Mouse (Mus musculus): ENCODE data around the gene Kcnj10. TPM values are rescaled to one million over a fixed set of nuclear protein-coding genes. Genes with fewer than 3 reads are reported as not detected.

Kcnj10 gene
- total RNA-seq, 1 experiment from 2014 or later = not detected

GRCm38 (mm10) chr1:172392643-172393170, 51.7 kb downstream of the Kcnj10 start:
- no peak for ATAC-seq (replicated peaks in 1 of 2; ENCODE audit: insufficient read depth in 1 of 2, low FRiP score in 2 of 2, low TSS enrichment in 1 of 2, low read depth in 1 of 2, poor library complexity in 2 of 2, severe bottlenecking in 2 of 2)

- ATAC-seq (replicated peaks in 1 of 2; ENCODE audit: insufficient read depth in 1 of 2, low FRiP score in 2 of 2, low TSS enrichment in 1 of 2, low read depth in 1 of 2, poor library complexity in 2 of 2, severe bottlenecking in 2 of 2) = no peak
Observed at GRCm38 (mm10) chr1:172393739-172394138, 52.7 kb downstream of the Kcnj10 start.

- ATAC-seq (replicated peaks in 1 of 2; ENCODE audit: insufficient read depth in 1 of 2, low FRiP score in 2 of 2, low TSS enrichment in 1 of 2, low read depth in 1 of 2, poor library complexity in 2 of 2, severe bottlenecking in 2 of 2) = no peak
Observed at GRCm38 (mm10) chr1:172396996-172397752, 56.2 kb downstream of the Kcnj10 start.

GRCm38 (mm10) chr1:172406077-172406706, 65.2 kb downstream of the Kcnj10 start:
- ATAC-seq (replicated peaks in 1 of 2; ENCODE audit: insufficient read depth in 1 of 2, low FRiP score in 2 of 2, low TSS enrichment in 1 of 2, low read depth in 1 of 2, poor library complexity in 2 of 2, severe bottlenecking in 2 of 2) = no peak

GRCm38 (mm10) chr1:172408996-172409395, 68.0 kb downstream of the Kcnj10 start:
- peak in 1 of 2 experiments; percentile 54; a peak in 2 of 4 replicates for ATAC-seq (replicated peaks in 1 of 2; ENCODE audit: insufficient read depth in 1 of 2, low FRiP score in 2 of 2, low TSS enrichment in 1 of 2, low read depth in 1 of 2, poor library complexity in 2 of 2, severe bottlenecking in 2 of 2)

GRCm38 (mm10) chr1:172409431-172409830, 68.4 kb downstream of the Kcnj10 start:
- no peak for ATAC-seq (replicated peaks in 1 of 2; ENCODE audit: insufficient read depth in 1 of 2, low FRiP score in 2 of 2, low TSS enrichment in 1 of 2, low read depth in 1 of 2, poor library complexity in 2 of 2, severe bottlenecking in 2 of 2)

- peak; percentile 63 to 69; a peak in 3 of 4 replicates for ATAC-seq (replicated peaks in 1 of 2; ENCODE audit: insufficient read depth in 1 of 2, low FRiP score in 2 of 2, low TSS enrichment in 1 of 2, low read depth in 1 of 2, poor library complexity in 2 of 2, severe bottlenecking in 2 of 2)
Observed at GRCm38 (mm10) chr1:172410806-172411205, 69.8 kb downstream of the Kcnj10 start.

GRCm38 (mm10) chr1:172412204-172412603, 71.2 kb downstream of the Kcnj10 start:
- ATAC-seq (replicated peaks in 1 of 2; ENCODE audit: insufficient read depth in 1 of 2, low FRiP score in 2 of 2, low TSS enrichment in 1 of 2, low read depth in 1 of 2, poor library complexity in 2 of 2, severe bottlenecking in 2 of 2) = peak in 1 of 2 experiments; percentile 57; a peak in 1 of 4 replicates

- ATAC-seq (replicated peaks in 1 of 2; ENCODE audit: insufficient read depth in 1 of 2, low FRiP score in 2 of 2, low TSS enrichment in 1 of 2, low read depth in 1 of 2, poor library complexity in 2 of 2, severe bottlenecking in 2 of 2) = no peak
Observed at GRCm38 (mm10) chr1:172413491-172414230, 72.7 kb downstream of the Kcnj10 start.

- ATAC-seq (replicated peaks in 1 of 2; ENCODE audit: insufficient read depth in 1 of 2, low FRiP score in 2 of 2, low TSS enrichment in 1 of 2, low read depth in 1 of 2, poor library complexity in 2 of 2, severe bottlenecking in 2 of 2) = no peak
Observed at GRCm38 (mm10) chr1:172414231-172414585, 73.2 kb downstream of the Kcnj10 start.

- ATAC-seq (replicated peaks in 1 of 2; ENCODE audit: insufficient read depth in 1 of 2, low FRiP score in 2 of 2, low TSS enrichment in 1 of 2, low read depth in 1 of 2, poor library complexity in 2 of 2, severe bottlenecking in 2 of 2) = no peak
Observed at GRCm38 (mm10) chr1:172415061-172415460, 74.1 kb downstream of the Kcnj10 start.

GRCm38 (mm10) chr1:172418173-172418572, 77.2 kb downstream of the Kcnj10 start:
- peak; percentile 22 to 68; a peak in 3 of 4 replicates for ATAC-seq (replicated peaks in 1 of 2; ENCODE audit: insufficient read depth in 1 of 2, low FRiP score in 2 of 2, low TSS enrichment in 1 of 2, low read depth in 1 of 2, poor library complexity in 2 of 2, severe bottlenecking in 2 of 2)

GRCm38 (mm10) chr1:172418642-172419041, 77.6 kb downstream of the Kcnj10 start:
- no peak for ATAC-seq (replicated peaks in 1 of 2; ENCODE audit: insufficient read depth in 1 of 2, low FRiP score in 2 of 2, low TSS enrichment in 1 of 2, low read depth in 1 of 2, poor library complexity in 2 of 2, severe bottlenecking in 2 of 2)

GRCm38 (mm10) chr1:172420181-172420580, 79.2 kb downstream of the Kcnj10 start:
- ATAC-seq (replicated peaks in 1 of 2; ENCODE audit: insufficient read depth in 1 of 2, low FRiP score in 2 of 2, low TSS enrichment in 1 of 2, low read depth in 1 of 2, poor library complexity in 2 of 2, severe bottlenecking in 2 of 2) = no peak

- peak; percentile 89 to 95 for ATAC-seq (replicated peaks in 1 of 2; ENCODE audit: insufficient read depth in 1 of 2, low FRiP score in 2 of 2, low TSS enrichment in 1 of 2, low read depth in 1 of 2, poor library complexity in 2 of 2, severe bottlenecking in 2 of 2)
Observed at GRCm38 (mm10) chr1:172423393-172423792, 82.4 kb downstream of the Kcnj10 start.

Measured in hematopoietic stem cell, adult 5-6 weeks (primary cell).